Mouse (Mus musculus) heart, adult 2 months (tissue): ENCODE data around the gene Polr2e.

Source experiments
- CTCF ChIP-seq: fragments of 200-600 bp; IDR thresholded peaks from 2 replicates; pipeline ENCODE4 v1.8.1; 2022; ENCODE audit warnings: antibody characterized with exemption, mild to moderate bottlenecking, moderate library complexity
- POLR2A ChIP-seq: fragments of 200-500 bp; IDR thresholded peaks from 2 replicates; pipeline ENCODE4 v1.6.1; 2011; ENCODE audit warnings: mild to moderate bottlenecking, low read depth, low read length, control low read depth; ENCODE audit not compliant: insufficient read depth

- TF ChIP-seq POLR2A (no peak), CTCF (no peak)
Observed at GRCm38 (mm10) chr10:80001945-80002344, 37.6 kb downstream of the Polr2e start.
